ENCODE assay signal across 9 mouse cellular contexts in the genomic region with DNA sequence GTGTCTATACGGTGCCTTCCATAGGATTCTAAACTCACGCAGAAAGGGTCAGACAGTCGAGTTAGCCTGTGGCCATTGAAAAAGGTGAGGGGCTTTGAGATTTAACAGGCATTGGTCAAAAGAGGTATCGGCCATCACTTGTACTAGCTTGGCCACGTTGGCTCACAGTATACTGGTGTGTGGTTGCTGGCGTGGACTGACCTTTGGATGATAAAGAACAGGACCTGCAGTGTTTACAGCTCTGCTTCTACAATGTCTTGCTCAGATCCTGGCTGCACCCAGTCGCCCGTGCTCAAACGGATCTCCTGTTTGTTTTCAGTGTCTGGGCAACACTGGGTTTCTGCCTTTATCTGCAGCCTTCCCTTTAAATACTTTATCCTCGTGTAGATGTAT. TPM values are rescaled to one million over a fixed set of nuclear protein-coding genes. Genes with fewer than 3 reads are reported as not detected.
A peak's percentile ranks its signal among the peaks of the same experiment; 100 is the strongest.
DNase-seq lines count a peak whose midpoint lies in the region; ATAC-seq and TF ChIP-seq lines count a peak whose summit lies in the region.
"Had no signal": no experiment of that assay in that cellular context is flagged by ENCODE, and none has a peak within 500 bp of the region (broad histone marks: within the 10 kb centered on the region; RNA-seq: fewer than 3 reads in every experiment).

No protein-coding gene starts in this region.

- H3K4me3 ChIP-seq in kidney, adult 2 months (ENCODE audit: insufficient read depth, low read depth, low read length), result peak overlapping the region; percentile 12
- no peak overlapping the region for H3K4me3 ChIP-seq in midbrain, embryonic 11.5 days (ENCODE audit: low read depth, low read length)
- no peak overlapping the region for H3K4me3 ChIP-seq in midbrain, embryonic 10.5 days
- no peak overlapping the region for H3K4me3 ChIP-seq in liver, embryonic 13.5 days (replicated peaks)
- no peak overlapping the region for H3K4me3 ChIP-seq in stomach, postnatal 0 days (ENCODE audit: low read depth, low read length)

- DNase-seq in kidney, adult 2 months, result peak; percentile 40
- no peak for DNase-seq in kidney, adult 8-10 months
- DNase-seq in midbrain, embryonic 11.5 days (ENCODE audit: low spot score, missing footprints), result peak; percentile 39
- DNase-seq in midbrain, embryonic 10.5 days (ENCODE audit: low spot score), result no peak
- no peak for DNase-seq in liver, embryonic 13.5 days
- DNase-seq in stomach, postnatal 0 days (ENCODE audit: low spot score), result peak; percentile 71
- no peak for DNase-seq in urinary bladder, adult 18-20 months (ENCODE audit: low spot score in 2 of 2)
- DNase-seq in embryo, embryonic 9.5 days (ENCODE audit: extremely low spot score), result no peak

- no peak for ATAC-seq in midbrain, embryonic 11.5 days (ENCODE audit: low FRiP score)
- peak; percentile 56; the same call in 1 of the 2 replicates for ATAC-seq in liver, embryonic 13.5 days (ENCODE audit: low read depth)
- ATAC-seq in stomach, postnatal 0 days (ENCODE audit: low FRiP score, low TSS enrichment), result peak; percentile 89

- TF ChIP-seq POLR2A in kidney, adult 2 months (IDR thresholded peaks at IDR 0.05; ENCODE audit: low read depth, low read length), result no peak

- no peaks in the 10 kb centered on the region; the same call in 1 of the 2 replicates for H3K4me1 ChIP-seq in kidney, adult 2 months (ENCODE audit: control insufficient read depth, insufficient read depth, low read length)
- H3K4me1 ChIP-seq in midbrain, embryonic 11.5 days (ENCODE audit: control insufficient read depth, insufficient read depth, low read length), result no peaks in the 10 kb centered on the region
- peaks cover 8% of the 10 kb centered on the region for H3K4me1 ChIP-seq in midbrain, embryonic 10.5 days
- H3K4me1 ChIP-seq in liver, embryonic 13.5 days (replicated peaks), result peaks cover 5% of the 10 kb centered on the region
- no peaks in the 10 kb centered on the region for H3K4me1 ChIP-seq in stomach, postnatal 0 days (replicated peaks; ENCODE audit: control insufficient read depth, insufficient read depth)

- peak overlapping the region; percentile 74 for H3K27ac ChIP-seq in kidney, adult 2 months (ENCODE audit: insufficient read depth, low read depth, low read length)
- H3K27ac ChIP-seq in midbrain, embryonic 11.5 days (ENCODE audit: low read depth, low read length), result no peak overlapping the region
- H3K27ac ChIP-seq in midbrain, embryonic 10.5 days (replicated peaks), result no peak overlapping the region
- H3K27ac ChIP-seq in liver, embryonic 13.5 days, result peak overlapping the region; percentile 47
- peak overlapping the region; percentile 92 for H3K27ac ChIP-seq in stomach, postnatal 0 days (replicated peaks)
- H3K27ac ChIP-seq: limb, embryonic 13.5 days had no signal

- WGBS in kidney, adult 2 months, result 39% methylated on average over 10 of the region's 10 CpGs
- 78% methylated on average over 10 of the region's 10 CpGs for WGBS in midbrain, embryonic 11.5 days
- 86% methylated on average over 10 of the region's 10 CpGs for WGBS in midbrain, embryonic 10.5 days
- 59% methylated on average over 10 of the region's 10 CpGs for WGBS in liver, embryonic 13.5 days (ENCODE audit: insufficient replicate concordance)
- 30% methylated on average over 10 of the region's 10 CpGs for WGBS in stomach, postnatal 0 days

- no peak overlapping the region for H3K4me2 ChIP-seq in midbrain, embryonic 11.5 days
- H3K4me2 ChIP-seq in liver, embryonic 13.5 days, result peak overlapping the region; percentile 63
- H3K4me2 ChIP-seq in stomach, postnatal 0 days (replicated peaks; ENCODE audit: low read depth), result peak overlapping the region; percentile 54; the same call in 1 of the 2 replicates

- no peaks in the 10 kb centered on the region for H3K36me3 ChIP-seq in kidney, adult 2 months (ENCODE audit: control insufficient read depth, insufficient read depth, low read length)
- H3K36me3 ChIP-seq in midbrain, embryonic 11.5 days (ENCODE audit: control insufficient read depth, insufficient read depth, low read length), result no peaks in the 10 kb centered on the region
- no peaks in the 10 kb centered on the region for H3K36me3 ChIP-seq in midbrain, embryonic 10.5 days
- no peaks in the 10 kb centered on the region for H3K36me3 ChIP-seq in liver, embryonic 13.5 days
- H3K36me3 ChIP-seq in stomach, postnatal 0 days (ENCODE audit: control insufficient read depth, insufficient read depth, low read length), result no peaks in the 10 kb centered on the region
- H3K36me3 ChIP-seq: limb, embryonic 13.5 days had no signal

- TF ChIP-seq EP300 in stomach, postnatal 0 days (optimal IDR thresholded peaks at IDR 0.05), result no peak

- no peak for TF ChIP-seq CTCF in kidney, adult 2 months (conservative IDR thresholded peaks at IDR 0.05; ENCODE audit: insufficient read depth, insufficient read length, low read depth, low read length)
- no peak for TF ChIP-seq CTCF in stomach, postnatal 0 days (IDR thresholded peaks at IDR 0.05; ENCODE audit: low read depth)

- H3K27me3 ChIP-seq in kidney, adult 2 months (replicated peaks; ENCODE audit: control insufficient read depth, insufficient read depth, low read length), result no peaks in the 10 kb centered on the region
- no peaks in the 10 kb centered on the region for H3K27me3 ChIP-seq in midbrain, embryonic 11.5 days (ENCODE audit: control insufficient read depth, insufficient read depth, low read length)
- H3K27me3 ChIP-seq in midbrain, embryonic 10.5 days (ENCODE audit: low read depth, poor library complexity, severe bottlenecking), result peaks cover 5% of the 10 kb centered on the region; the same call in 1 of the 2 replicates
- H3K27me3 ChIP-seq in liver, embryonic 13.5 days, result no peaks in the 10 kb centered on the region
- no peaks in the 10 kb centered on the region for H3K27me3 ChIP-seq in stomach, postnatal 0 days (ENCODE audit: control insufficient read depth, insufficient read depth, low read length)

- no peak overlapping the region for H3K9ac ChIP-seq in midbrain, embryonic 11.5 days (ENCODE audit: low read length)
- no peak overlapping the region for H3K9ac ChIP-seq in liver, embryonic 13.5 days
- no peak overlapping the region for H3K9ac ChIP-seq in stomach, postnatal 0 days (ENCODE audit: low read length)

- no peaks in the 10 kb centered on the region for H3K9me3 ChIP-seq in midbrain, embryonic 11.5 days (ENCODE audit: control insufficient read depth, low read length)
- no peaks in the 10 kb centered on the region for H3K9me3 ChIP-seq in midbrain, embryonic 10.5 days (replicated peaks)
- H3K9me3 ChIP-seq in liver, embryonic 13.5 days (replicated peaks), result no peaks in the 10 kb centered on the region
- no peaks in the 10 kb centered on the region for H3K9me3 ChIP-seq in stomach, postnatal 0 days (ENCODE audit: control insufficient read depth, low read length)
- H3K9me3 ChIP-seq: limb, embryonic 13.5 days had no signal

RNA-seq across cellular contexts. Expression of a gene that starts 0.8 kb away (rescaled TPM):
- polyA plus RNA-seq in kidney, adult 2 months (2012; rRNA removed), result 10.4 and 11.4 TPM in 2 replicates
- polyA plus RNA-seq in midbrain, embryonic 11.5 days (2014; fragmentation: Nextera tagmentation; extraction: Ambion mirVana), result 0.27 and 0.34 TPM in 2 replicates
- polyA plus RNA-seq in midbrain, embryonic 10.5 days (2016; fragmentation: Nextera tagmentation; extraction: Ambion mirVana), result 0.37 TPM in 1 of 2 replicates, not detected in the other
- 3.8 and 4.9 TPM in 2 replicates for polyA plus RNA-seq in liver, embryonic 13.5 days (2015; fragmentation: Nextera tagmentation; extraction: Ambion mirVana)
- polyA plus RNA-seq in stomach, postnatal 0 days (2015; fragmentation: Nextera tagmentation; extraction: Ambion mirVana), result 14.5 and 14.9 TPM in 2 replicates

Comparison
In these comparisons a context has a peak if more than half of its experiments do, and no peak if none do; other contexts are left out.
1. DNase-seq: peak in kidney, adult 2 months (single experiment), midbrain, embryonic 11.5 days (single experiment) and stomach, postnatal 0 days (single experiment); none in kidney, adult 8-10 months (0 of 2), midbrain, embryonic 10.5 days (single experiment), liver, embryonic 13.5 days (single experiment), urinary bladder, adult 18-20 months (0 of 2) and embryo, embryonic 9.5 days (single experiment).
2. H3K27ac ChIP-seq: peak in kidney, adult 2 months (single experiment), liver, embryonic 13.5 days (single experiment) and stomach, postnatal 0 days (single experiment); none in midbrain, embryonic 11.5 days (single experiment) and midbrain, embryonic 10.5 days (single experiment).